Mouse (Mus musculus) neural tube, embryonic 13.5 days (tissue): ENCODE data around the gene Ssh3. TPM values are rescaled to one million over a fixed set of nuclear protein-coding genes. Genes with fewer than 3 reads are reported as not detected.
A peak's percentile ranks its signal among the peaks of the same experiment; 100 is the strongest.

ENCODE experiments used
- ATAC-seq: fragments of 200-750 bp; cut with Nextera tagmentation; 2 replicates; pipeline ENCODE4 v1.8.0; 2017; ENCODE audit warnings: low read depth, mild to moderate bottlenecking, moderate TSS enrichment, moderate library complexity
- H3K27ac ChIP-seq: fragments of 300-500 bp; sonication (generic); replicated peaks from 2 replicates; pipeline ENCODE4 v1.5.1; 2015; ENCODE audit warnings: moderate library complexity, mild to moderate bottlenecking, inconsistent platforms
- H3K27me3 ChIP-seq: fragments of 300-500 bp; sonication (generic); 2 replicates; pipeline ENCODE4 v1.6.1; 2015; ENCODE audit warnings: mild to moderate bottlenecking, inconsistent platforms
- H3K36me3 ChIP-seq: fragments of 300-500 bp; sonication (generic); 2 replicates; pipeline ENCODE4 v1.6.1; 2015; ENCODE audit warnings: mild to moderate bottlenecking, inconsistent platforms
- H3K4me1 ChIP-seq: fragments of 300-500 bp; sonication (generic); replicated peaks from 2 replicates; pipeline ENCODE4 v1.6.1; 2015; ENCODE audit warnings: inconsistent platforms
- H3K4me2 ChIP-seq: fragments of 300-500 bp; sonication (generic); 2 replicates; pipeline ENCODE4 v1.6.1; 2015; ENCODE audit warnings: inconsistent platforms, mild to moderate bottlenecking, moderate library complexity
- H3K4me3 ChIP-seq: fragments of 300-500 bp; sonication (generic); 2 replicates; pipeline ENCODE4 v1.5.1; 2015; ENCODE audit warnings: mild to moderate bottlenecking, inconsistent platforms
- H3K9ac ChIP-seq: fragments of 300-500 bp; sonication (generic); 2 replicates; pipeline ENCODE4 v1.6.1; 2015; ENCODE audit warnings: moderate library complexity, mild to moderate bottlenecking, inconsistent platforms
- H3K9me3 ChIP-seq: fragments of 300-500 bp; sonication (generic); 2 replicates; pipeline ENCODE4 v1.6.1; 2016; ENCODE audit warnings: inconsistent platforms
- WGBS: fragments of 180-500 bp; shearing (Covaris S2); methylation state at CpG from one replicate; pipeline ENCODE4 v1.1.7; 2015; 5-methylcytosine and 5-hydroxymethylcytosine counted together
- polyA plus RNA-seq: library from polyadenylated mRNA; unstranded; fragments of >200 nt; fragmentation: Nextera tagmentation; extraction: Ambion mirVana; gene quantifications from 2 replicates; pipeline ENCODE4 v1.2.1, GENCODE M21; 2015

Gene Ssh3
- polyA plus RNA-seq, 1 experiment from 2014 or later: 8.2 TPM

GRCm38 (mm10) chr19:4218784-4219183 is 50.2 kb downstream of the Ssh3 start:
- peaks cover 44% of the 10 kb centered on the region for H3K4me1 ChIP-seq
- peaks cover 61% of the 10 kb centered on the region for H3K27me3 ChIP-seq
- no peak overlapping the region for H3K4me2 ChIP-seq
- ATAC-seq: no peak
- WGBS: 83% methylated on average over 1 of the region's 1 CpGs
- no peak overlapping the region for H3K4me3 ChIP-seq
- no peak overlapping the region for H3K9ac ChIP-seq
- no peaks in the 10 kb centered on the region for H3K36me3 ChIP-seq
- no peaks in the 10 kb centered on the region for H3K9me3 ChIP-seq
- H3K27ac ChIP-seq: no peak overlapping the region

GRCm38 (mm10) chr19:4218293-4218692 is 50.7 kb downstream of the Ssh3 start:
- ATAC-seq: no peak
- WGBS: 84% methylated on average over 11 of the region's 11 CpGs
- H3K27me3 ChIP-seq: peaks cover 66% of the 10 kb centered on the region

GRCm38 (mm10) chr19:4217855-4218254 is 51.1 kb downstream of the Ssh3 start:
- Histone ChIP-seq H3K36me3 (no peaks in the 10 kb centered on the region), H3K27me3 (peaks cover 71% of the 10 kb centered on the region), H3K4me3 (no peak overlapping the region), H3K9ac (no peak overlapping the region), H3K4me1 (peaks cover 53% of the 10 kb centered on the region), H3K4me2 (no peak overlapping the region), H3K9me3 (no peaks in the 10 kb centered on the region), H3K27ac (no peak overlapping the region)
- 54% methylated on average over 3 of the region's 3 CpGs for WGBS
- no peak for ATAC-seq

More at GRCm38 (mm10) chr19:4218293-4218692, 50.7 kb downstream of the Ssh3 start:
- no peaks in the 10 kb centered on the region for H3K36me3 ChIP-seq
- H3K9me3 ChIP-seq: no peaks in the 10 kb centered on the region
- H3K4me3 ChIP-seq: no peak overlapping the region
- no peak overlapping the region for H3K4me2 ChIP-seq
- peaks cover 49% of the 10 kb centered on the region for H3K4me1 ChIP-seq
- H3K9ac ChIP-seq: no peak overlapping the region
- H3K27ac ChIP-seq: no peak overlapping the region

GRCm38 (mm10) chr19:4217140-4217539 is 51.8 kb downstream of the Ssh3 start:
- ATAC-seq: no peak
- WGBS: 14% methylated on average over 5 of the region's 5 CpGs
- no peak overlapping the region for H3K4me3 ChIP-seq
- H3K9me3 ChIP-seq: no peaks in the 10 kb centered on the region
- peaks cover 55% of the 10 kb centered on the region for H3K4me1 ChIP-seq
- H3K27me3 ChIP-seq: peaks cover 78% of the 10 kb centered on the region
- H3K4me2 ChIP-seq: no peak overlapping the region
- no peaks in the 10 kb centered on the region for H3K36me3 ChIP-seq
- no peak overlapping the region for H3K27ac ChIP-seq
- peak overlapping the region; percentile 45; the same call in 1 of the 2 replicates for H3K9ac ChIP-seq

GRCm38 (mm10) chr19:4216041-4216685 is 52.8 kb downstream of the Ssh3 start:
- Histone ChIP-seq H3K4me2 (peak overlapping the region; percentile 29), H3K9ac (0 out of 2 replicates have a peak overlapping the region, but pooled peaks have one; percentile 26), H3K36me3 (no peaks in the 10 kb centered on the region), H3K27me3 (peaks cover 88% of the 10 kb centered on the region), H3K4me1 (peaks cover 50% of the 10 kb centered on the region), H3K9me3 (no peaks in the 10 kb centered on the region), H3K27ac (no peak overlapping the region), H3K4me3 (no peak overlapping the region)
- ATAC-seq: no peak
- 23% methylated on average over 14 of the region's 14 CpGs for WGBS

- peaks cover 93% of the 10 kb centered on the region for H3K27me3 ChIP-seq
- H3K4me2 ChIP-seq: peak overlapping the region; percentile 95
- no peaks in the 10 kb centered on the region for H3K36me3 ChIP-seq
- peaks cover 43% of the 10 kb centered on the region for H3K4me1 ChIP-seq
- WGBS: 3% methylated on average over 18 of the region's 21 CpGs
- no peak overlapping the region for H3K27ac ChIP-seq
- H3K9ac ChIP-seq: peak overlapping the region; percentile 71
- ATAC-seq: no peak
- no peaks in the 10 kb centered on the region for H3K9me3 ChIP-seq
- peak overlapping the region; percentile 53 for H3K4me3 ChIP-seq
Measured at GRCm38 (mm10) chr19:4215451-4215840, 53.5 kb downstream of the Ssh3 start.

- WGBS: under 1% methylated on average over 49 of the region's 81 CpGs
- H3K4me3 ChIP-seq: peak overlapping the region; percentile 53
- H3K9ac ChIP-seq: peak overlapping the region; percentile 71
- H3K9me3 ChIP-seq: no peaks in the 10 kb centered on the region
- 0 out of 2 replicates have a peak, but pooled peaks have one; percentile 2 for ATAC-seq
- peaks cover 90% of the 10 kb centered on the region for H3K27me3 ChIP-seq
- H3K27ac ChIP-seq: no peak overlapping the region
- H3K36me3 ChIP-seq: no peaks in the 10 kb centered on the region
- H3K4me2 ChIP-seq: peak overlapping the region; percentile 95
- peaks cover 38% of the 10 kb centered on the region for H3K4me1 ChIP-seq
Measured at GRCm38 (mm10) chr19:4214771-4215450, 54.1 kb downstream of the Ssh3 start.

- peaks cover 38% of the 10 kb centered on the region for H3K4me1 ChIP-seq
- no peaks in the 10 kb centered on the region for H3K36me3 ChIP-seq
- H3K4me2 ChIP-seq: peak within 1 kb of the TSS; percentile 95
- peak within 1 kb of the TSS; percentile 53 for H3K4me3 ChIP-seq
- H3K9me3 ChIP-seq: no peaks in the 10 kb centered on the region
- WGBS: 2% methylated on average over 47 of the region's 49 CpGs
- H3K27me3 ChIP-seq: peaks cover 86% of the 10 kb centered on the region
- H3K9ac ChIP-seq: peak within 1 kb of the TSS; percentile 71
- H3K27ac ChIP-seq: no peak within 1 kb of the TSS
- peak; percentile 14; the same call in 1 of the 2 replicates for ATAC-seq
Measured at GRCm38 (mm10) chr19:4214071-4214770, 54.8 kb downstream of the Ssh3 start, which contains the start of the genes Clcf1 and AC109138.7. Gene Clcf1 (plus strand): TSS chr19:4214238. Gene AC109138.7 (plus strand): TSS chr19:4214357.

GRCm38 (mm10) chr19:4213524-4213974 is 55.4 kb downstream of the Ssh3 start:
- ATAC-seq: no peak
- peaks cover 38% of the 10 kb centered on the region for H3K4me1 ChIP-seq
- H3K4me2 ChIP-seq: peak overlapping the region; percentile 95
- H3K9ac ChIP-seq: no peak overlapping the region
- H3K27me3 ChIP-seq: peaks cover 83% of the 10 kb centered on the region
- WGBS: 2% methylated on average over 9 of the region's 9 CpGs
- H3K27ac ChIP-seq: no peak overlapping the region
- H3K36me3 ChIP-seq: no peaks in the 10 kb centered on the region
- H3K9me3 ChIP-seq: no peaks in the 10 kb centered on the region
- H3K4me3 ChIP-seq: peak overlapping the region; percentile 53

- H3K27ac ChIP-seq: no peak overlapping the region
- ATAC-seq: no peak
- 32% methylated on average over 4 of the region's 4 CpGs for WGBS
- no peak overlapping the region for H3K4me2 ChIP-seq
- no peak overlapping the region for H3K4me3 ChIP-seq
- H3K9me3 ChIP-seq: no peaks in the 10 kb centered on the region
- no peak overlapping the region for H3K9ac ChIP-seq
- H3K4me1 ChIP-seq: peaks cover 36% of the 10 kb centered on the region
- peaks cover 71% of the 10 kb centered on the region for H3K27me3 ChIP-seq
- H3K36me3 ChIP-seq: no peaks in the 10 kb centered on the region
Measured at GRCm38 (mm10) chr19:4211891-4212588, 56.9 kb downstream of the Ssh3 start.
